Mouse (Mus musculus) forebrain, embryonic 10.5 days (tissue): Measurements from ENCODE around the gene Lonp2. TPM values are rescaled to one million over a fixed set of nuclear protein-coding genes. Genes with fewer than 3 reads are reported as not detected.

ENCODE experiments used
- DNase-seq: peaks from one replicate; pipeline ENCODE4 v3.0.0-alpha.2; 2017; ENCODE audit warnings: low spot score; ENCODE audit errors: extremely low spot score
- H3K27ac ChIP-seq: fragments of 300-500 bp; sonication (generic); 2 replicates; pipeline ENCODE4 v1.5.1; 2016; ENCODE audit warnings: mild to moderate bottlenecking
- H3K27me3 ChIP-seq: fragments of 300-500 bp; sonication (generic); 2 replicates; pipeline ENCODE4 v1.6.1; 2016; ENCODE audit warnings: mild to moderate bottlenecking; ENCODE audit not compliant: poor library complexity, severe bottlenecking
- H3K36me3 ChIP-seq: fragments of 300-500 bp; sonication (generic); replicated peaks from 2 replicates; pipeline ENCODE4 v1.6.1; 2016; ENCODE audit warnings: mild to moderate bottlenecking, moderate library complexity
- H3K4me1 ChIP-seq: fragments of 300-500 bp; sonication (generic); 2 replicates; pipeline ENCODE4 v1.6.1; 2016
- H3K4me3 ChIP-seq: fragments of 300-500 bp; sonication (generic); 2 replicates; pipeline ENCODE4 v1.5.1; 2016; ENCODE audit warnings: mild to moderate bottlenecking, moderate library complexity
- H3K9me3 ChIP-seq: fragments of 300-500 bp; sonication (generic); 2 replicates; pipeline ENCODE4 v1.6.1; 2016; ENCODE audit warnings: mild to moderate bottlenecking, moderate library complexity
- WGBS: fragments of 180-500 bp; shearing (Covaris S2); methylation state at CpG from one replicate; pipeline ENCODE4 v1.1.7; 2016; 5-methylcytosine and 5-hydroxymethylcytosine counted together
- polyA plus RNA-seq: library from polyadenylated mRNA; unstranded; fragments of >200 nt; fragmentation: Nextera tagmentation; extraction: Ambion mirVana; gene quantifications from 2 replicates; pipeline ENCODE4 v1.2.1, GENCODE M21; 2016

Lonp2 gene
- polyA plus RNA-seq, 1 experiment from 2014 or later, result 48.7 TPM

DNA sequence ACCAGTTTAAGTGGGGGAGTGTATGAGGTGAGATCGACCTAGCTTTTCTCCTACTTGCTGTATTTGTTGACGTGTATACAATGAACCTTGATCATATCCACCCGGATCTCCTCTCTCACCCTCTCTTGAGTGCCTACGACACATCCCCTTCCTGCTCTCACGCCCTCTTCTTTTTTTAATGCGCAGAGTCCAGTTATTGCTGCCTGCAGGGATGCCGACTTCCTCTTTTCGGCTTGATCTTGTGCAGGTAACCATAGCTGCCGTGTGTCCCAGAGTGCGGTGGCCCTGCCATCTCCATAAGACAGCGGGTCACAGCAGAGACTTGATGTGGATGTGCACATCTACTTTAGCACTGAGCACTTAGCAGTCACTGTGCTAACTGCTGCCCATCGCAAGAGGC lies 75.6 kb downstream of the Lonp2 start:
- no peak overlapping the region for H3K27ac ChIP-seq
- WGBS, result 94% methylated on average over 12 of the region's 12 CpGs
- H3K36me3 ChIP-seq, result 0 out of 2 replicates have a peak, but pooled peaks cover 7% of the 10 kb centered on the region
- H3K9me3 ChIP-seq, result no peaks in the 10 kb centered on the region
- DNase-seq, result no peak
- H3K4me3 ChIP-seq, result no peak overlapping the region
- H3K4me1 ChIP-seq, result no peaks in the 10 kb centered on the region
- no peaks in the 10 kb centered on the region for H3K27me3 ChIP-seq

GRCm38 (mm10) chr8:86702453-86702852 lies 78.6 kb downstream of the Lonp2 start:
- Histone ChIP-seq H3K27me3 (no peaks in the 10 kb centered on the region), H3K4me3 (no peak overlapping the region), H3K27ac (no peak overlapping the region), H3K9me3 (no peaks in the 10 kb centered on the region), H3K36me3 (0 out of 2 replicates have a peak, but pooled peaks cover 6% of the 10 kb centered on the region), H3K4me1 (no peaks in the 10 kb centered on the region)
- no peak for DNase-seq
- WGBS, result 88% methylated on average over 3 of the region's 3 CpGs

DNA sequence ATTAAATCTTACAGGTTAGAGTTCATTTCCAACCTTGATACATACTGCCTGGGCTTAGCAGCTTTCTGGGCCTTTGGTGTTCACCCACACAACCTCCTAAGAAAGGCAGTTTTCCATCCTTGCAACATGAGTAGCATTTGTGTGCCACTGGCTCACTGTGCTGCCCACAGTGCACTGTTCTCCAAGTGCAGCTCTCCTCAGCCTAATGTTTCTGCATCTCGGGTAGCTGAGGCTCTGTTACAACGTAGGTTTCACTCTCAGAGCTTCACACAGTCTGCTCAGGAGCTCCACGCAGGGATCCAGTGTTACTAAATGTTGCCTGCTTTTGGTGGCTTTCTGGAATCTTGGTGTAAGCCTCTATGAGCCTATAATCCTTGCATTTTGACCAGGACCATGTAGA lies 81.5 kb downstream of the Lonp2 start:
- DNase-seq, result no peak
- WGBS, result 92% methylated on average over 3 of the region's 3 CpGs
- H3K27me3 ChIP-seq, result no peaks in the 10 kb centered on the region
- no peaks in the 10 kb centered on the region for H3K4me1 ChIP-seq
- no peak overlapping the region for H3K4me3 ChIP-seq
- H3K9me3 ChIP-seq, result no peaks in the 10 kb centered on the region
- H3K27ac ChIP-seq, result no peak overlapping the region
- H3K36me3 ChIP-seq, result peaks cover 9% of the 10 kb centered on the region; the same call in 1 of the 2 replicates

DNA sequence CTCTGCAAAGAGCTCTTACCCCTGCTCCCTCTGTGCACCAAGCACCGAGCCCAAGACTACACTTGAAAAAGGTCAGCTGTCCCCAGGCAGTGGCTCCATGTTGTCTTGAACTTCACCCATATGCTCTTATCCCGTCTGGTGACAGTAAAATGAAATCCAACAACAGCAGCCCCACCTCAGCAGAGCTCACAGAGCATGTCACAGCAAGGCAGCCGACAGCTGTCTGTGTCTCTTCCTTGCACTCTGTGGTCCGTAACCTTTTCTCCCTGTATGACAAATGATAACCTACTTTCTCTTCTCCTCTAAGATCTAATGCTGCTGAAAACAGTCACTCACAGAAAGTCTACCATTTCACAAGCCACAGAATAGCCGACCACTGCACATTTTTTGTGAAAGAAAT lies 82.9 kb downstream of the Lonp2 start:
- DNase-seq, result no peak
- no peak overlapping the region for H3K4me3 ChIP-seq
- H3K27ac ChIP-seq, result no peak overlapping the region
- H3K27me3 ChIP-seq, result no peaks in the 10 kb centered on the region
- WGBS, result 88% methylated on average over 5 of the region's 5 CpGs
- 0 out of 2 replicates have a peak, but pooled peaks cover 4% of the 10 kb centered on the region for H3K4me1 ChIP-seq
- peaks cover 11% of the 10 kb centered on the region; the same call in 1 of the 2 replicates for H3K36me3 ChIP-seq
- no peaks in the 10 kb centered on the region for H3K9me3 ChIP-seq

DNA sequence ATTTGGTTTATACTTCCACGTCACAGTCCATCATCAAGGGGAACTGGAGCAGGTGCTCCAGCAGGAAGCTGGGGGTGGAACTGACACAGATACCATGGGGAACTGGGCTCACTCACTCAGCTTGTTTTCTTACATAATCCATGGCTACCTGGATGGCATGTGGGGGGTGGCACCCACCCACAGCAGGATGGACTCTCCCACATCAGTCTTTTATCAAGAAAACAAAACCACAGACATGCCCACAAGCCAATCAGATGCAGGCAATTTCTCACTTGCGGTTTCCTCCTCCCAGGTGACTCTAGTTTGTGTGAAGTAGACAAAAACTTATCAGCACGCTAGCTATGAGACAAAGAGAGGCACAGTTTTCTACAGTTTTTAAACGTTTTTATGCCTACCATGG lies 84.0 kb downstream of the Lonp2 start:
- H3K9me3 ChIP-seq, result no peaks in the 10 kb centered on the region
- H3K4me3 ChIP-seq, result no peak overlapping the region
- WGBS, result 77% methylated on average over 4 of the region's 4 CpGs
- H3K27me3 ChIP-seq, result no peaks in the 10 kb centered on the region
- no peak overlapping the region for H3K27ac ChIP-seq
- peaks cover 11% of the 10 kb centered on the region; the same call in 1 of the 2 replicates for H3K36me3 ChIP-seq
- no peak for DNase-seq
- H3K4me1 ChIP-seq, result 0 out of 2 replicates have a peak, but pooled peaks cover 4% of the 10 kb centered on the region

GRCm38 (mm10) chr8:86712594-86712993 lies 88.8 kb downstream of the Lonp2 start:
- Histone ChIP-seq H3K4me1 (peaks cover 8% of the 10 kb centered on the region; the same call in 1 of the 2 replicates), H3K27ac (no peak overlapping the region), H3K27me3 (no peaks in the 10 kb centered on the region), H3K4me3 (no peak overlapping the region), H3K36me3 (peaks cover 41% of the 10 kb centered on the region), H3K9me3 (no peaks in the 10 kb centered on the region)
- DNase-seq, result no peak
- WGBS, result 95% methylated on average over 3 of the region's 3 CpGs

DNA sequence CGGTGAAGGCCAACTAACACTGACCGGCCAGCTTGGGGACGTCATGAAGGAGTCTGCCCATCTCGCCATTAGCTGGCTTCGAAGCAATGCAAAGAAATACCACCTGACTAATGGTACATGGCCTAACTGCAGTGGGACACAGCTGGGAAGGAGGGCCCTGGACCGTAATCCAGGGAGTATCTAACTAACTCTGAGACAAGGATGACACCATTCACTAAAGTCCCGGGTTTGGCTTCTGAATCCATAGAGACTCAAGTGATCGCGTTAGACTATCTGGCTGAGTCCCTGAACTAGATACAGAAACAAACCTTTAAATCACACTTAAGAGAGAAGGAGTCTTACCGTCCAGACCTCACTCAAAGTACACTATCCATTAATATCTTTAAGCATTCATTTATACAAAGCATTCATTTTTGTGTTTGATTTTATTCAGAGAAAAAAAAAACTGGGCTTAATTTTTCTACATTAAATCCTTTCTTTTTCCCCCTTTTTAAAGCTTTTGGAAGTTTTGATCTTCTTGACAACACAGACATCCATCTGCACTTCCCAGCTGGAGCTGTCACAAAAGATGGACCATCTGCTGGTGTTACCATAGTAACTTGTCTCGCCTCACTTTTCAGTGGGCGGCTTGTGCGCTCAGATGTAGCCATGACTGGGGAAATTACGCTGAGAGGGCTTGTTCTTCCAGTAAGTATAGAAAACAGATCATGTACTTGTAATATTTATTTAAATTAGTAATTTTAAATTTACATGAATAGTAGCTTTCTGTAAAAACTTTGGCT lies 89.8 kb downstream of the Lonp2 start:
- Histone ChIP-seq H3K4me3 (no peak overlapping the region), H3K27ac (peak overlapping the region; percentile 6; the same call in 1 of the 2 replicates), H3K9me3 (no peaks in the 10 kb centered on the region), H3K27me3 (no peaks in the 10 kb centered on the region), H3K36me3 (peaks cover 47% of the 10 kb centered on the region), H3K4me1 (peaks cover 8% of the 10 kb centered on the region; the same call in 1 of the 2 replicates)
- 86% methylated on average over 14 of the region's 14 CpGs for WGBS
- no peak for DNase-seq

DNA sequence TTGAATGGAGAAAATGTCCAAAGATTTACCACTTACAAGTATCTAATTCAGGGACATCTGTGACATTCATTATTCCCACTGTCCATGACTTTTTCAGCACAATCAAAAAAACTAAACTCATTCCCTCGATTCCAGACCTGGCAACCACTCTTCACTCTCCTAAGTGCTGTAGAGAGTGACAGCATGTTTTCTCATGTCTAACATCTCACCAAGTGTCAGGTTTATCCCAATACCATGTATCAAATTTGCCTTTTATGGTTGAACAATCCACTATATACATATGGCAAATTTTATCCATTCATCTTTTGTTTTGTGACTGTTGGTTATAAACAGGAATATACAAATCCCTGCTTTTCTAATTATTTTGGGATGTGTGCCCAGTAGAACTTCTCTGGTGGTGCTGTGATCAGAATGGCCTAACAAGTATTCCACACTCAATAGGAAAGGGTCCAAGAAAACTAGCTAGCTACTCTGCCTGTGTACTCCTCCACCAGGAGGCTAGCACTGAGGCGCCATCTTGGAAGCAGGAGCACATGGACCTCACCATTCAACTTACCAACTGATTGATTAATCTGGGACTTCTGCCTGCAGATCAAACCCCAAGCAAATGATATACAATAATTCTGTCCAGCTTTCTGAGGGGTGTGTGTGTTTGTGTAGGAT lies 94.6 kb downstream of the Lonp2 start:
- WGBS, result 95% methylated on average over 2 of the region's 2 CpGs
- DNase-seq, result no peak
- Histone ChIP-seq H3K27ac (no peak overlapping the region), H3K4me1 (peaks cover 4% of the 10 kb centered on the region; the same call in 1 of the 2 replicates), H3K36me3 (peaks cover 76% of the 10 kb centered on the region), H3K4me3 (no peak overlapping the region), H3K27me3 (no peaks in the 10 kb centered on the region), H3K9me3 (no peaks in the 10 kb centered on the region)

GRCm38 (mm10) chr8:86719368-86719767 lies 95.5 kb downstream of the Lonp2 start:
- no peak for DNase-seq
- no peak overlapping the region for H3K27ac ChIP-seq
- no peaks in the 10 kb centered on the region for H3K27me3 ChIP-seq
- no peaks in the 10 kb centered on the region for H3K9me3 ChIP-seq
- peaks cover 2% of the 10 kb centered on the region; the same call in 1 of the 2 replicates for H3K4me1 ChIP-seq
- no peak overlapping the region for H3K4me3 ChIP-seq
- WGBS, result 92% methylated on average over 1 of the region's 1 CpGs
- H3K36me3 ChIP-seq, result peaks cover 79% of the 10 kb centered on the region

GRCm38 (mm10) chr8:86720756-86721459 lies 97.1 kb downstream of the Lonp2 start:
- Histone ChIP-seq H3K27ac (no peak overlapping the region), H3K36me3 (peaks cover 81% of the 10 kb centered on the region), H3K4me1 (no peaks in the 10 kb centered on the region), H3K27me3 (no peaks in the 10 kb centered on the region), H3K9me3 (no peaks in the 10 kb centered on the region), H3K4me3 (no peak overlapping the region)
- WGBS, result 92% methylated on average over 6 of the region's 6 CpGs
- no peak for DNase-seq

- no peaks in the 10 kb centered on the region for H3K9me3 ChIP-seq
- H3K4me3 ChIP-seq, result no peak overlapping the region
- H3K36me3 ChIP-seq, result peaks cover 75% of the 10 kb centered on the region
- DNase-seq, result no peak
- H3K4me1 ChIP-seq, result no peaks in the 10 kb centered on the region
- H3K27ac ChIP-seq, result no peak overlapping the region
- WGBS, result 88% methylated on average over 2 of the region's 2 CpGs
- no peaks in the 10 kb centered on the region for H3K27me3 ChIP-seq
Measured at GRCm38 (mm10) chr8:86721490-86721889, 97.6 kb downstream of the Lonp2 start.

DNA sequence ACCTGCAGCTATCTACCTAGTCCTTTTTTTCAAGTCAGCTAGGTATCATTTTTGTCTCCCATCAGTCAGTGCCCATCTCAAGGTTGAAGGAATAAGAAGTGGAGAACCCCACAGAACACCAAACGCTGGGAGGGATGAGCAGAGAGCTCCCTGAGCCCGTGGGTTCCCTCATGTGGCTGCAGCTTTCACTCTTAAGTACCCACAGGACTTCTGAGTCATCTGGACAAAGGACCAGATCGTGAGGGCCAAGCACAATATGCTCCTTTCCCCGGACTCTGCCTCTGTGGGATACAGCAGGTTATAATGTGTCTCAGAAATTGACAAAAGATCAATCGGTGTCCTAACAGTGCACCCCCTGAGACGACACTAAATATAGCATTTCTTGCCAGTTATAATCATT lies 103.1 kb downstream of the Lonp2 start:
- Histone ChIP-seq H3K9me3 (no peaks in the 10 kb centered on the region), H3K4me3 (no peak overlapping the region), H3K4me1 (peaks cover 30% of the 10 kb centered on the region), H3K36me3 (peaks cover 53% of the 10 kb centered on the region), H3K27ac (no peak overlapping the region), H3K27me3 (no peaks in the 10 kb centered on the region)
- DNase-seq, result no peak
- WGBS, result 88% methylated on average over 6 of the region's 6 CpGs
